Mouse (Mus musculus): ENCODE data around the gene Zranb2. TPM values are rescaled to one million over a fixed set of nuclear protein-coding genes. Genes with fewer than 3 reads are reported as not detected.

Gene Zranb2
- polyA plus RNA-seq, 1 experiment from 2014 or later: 103 TPM

DNA sequence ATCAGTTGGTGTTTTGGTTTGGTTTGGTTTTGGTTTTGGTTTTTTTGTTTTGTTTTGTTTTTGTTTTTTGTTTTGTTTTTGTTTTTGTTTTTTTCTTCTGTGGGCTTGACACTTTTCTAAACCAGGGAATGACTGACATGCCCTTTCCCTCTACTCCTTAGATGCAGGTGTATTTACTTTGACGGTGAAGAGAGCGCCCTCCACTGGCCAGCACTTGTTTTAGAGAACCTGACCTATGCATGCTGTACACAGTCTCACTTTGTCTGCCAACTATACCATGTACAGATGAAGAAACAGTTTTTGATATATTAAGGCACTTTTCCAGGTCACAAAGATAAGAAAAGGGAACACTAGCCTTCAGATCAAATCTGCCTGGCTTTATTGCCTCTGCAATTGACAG, 47.8 kb downstream of the Zranb2 start:
- Histone ChIP-seq H3K27ac (replicated peaks) (no peak overlapping the region), H3K4me1 (replicated peaks) (peaks cover 7% of the 10 kb centered on the region), H3K9ac (no peak overlapping the region), H3K4me2 (no peak overlapping the region), H3K9me3 (no peaks in the 10 kb centered on the region), H3K27me3 (no peaks in the 10 kb centered on the region), H3K36me3 (no peaks in the 10 kb centered on the region), H3K4me3 (no peak overlapping the region)
- WGBS: 13% methylated on average over 2 of the region's 2 CpGs
- no peak for ATAC-seq (ENCODE audit: low read depth)

- H3K9ac ChIP-seq: no peak overlapping the region
- no peak; the same call in 1 of the 2 replicates for ATAC-seq (ENCODE audit: low read depth)
These were observed 48.9 kb downstream of the Zranb2 start for GRCm38 (mm10) chr3:157582626-157583405.

DNA sequence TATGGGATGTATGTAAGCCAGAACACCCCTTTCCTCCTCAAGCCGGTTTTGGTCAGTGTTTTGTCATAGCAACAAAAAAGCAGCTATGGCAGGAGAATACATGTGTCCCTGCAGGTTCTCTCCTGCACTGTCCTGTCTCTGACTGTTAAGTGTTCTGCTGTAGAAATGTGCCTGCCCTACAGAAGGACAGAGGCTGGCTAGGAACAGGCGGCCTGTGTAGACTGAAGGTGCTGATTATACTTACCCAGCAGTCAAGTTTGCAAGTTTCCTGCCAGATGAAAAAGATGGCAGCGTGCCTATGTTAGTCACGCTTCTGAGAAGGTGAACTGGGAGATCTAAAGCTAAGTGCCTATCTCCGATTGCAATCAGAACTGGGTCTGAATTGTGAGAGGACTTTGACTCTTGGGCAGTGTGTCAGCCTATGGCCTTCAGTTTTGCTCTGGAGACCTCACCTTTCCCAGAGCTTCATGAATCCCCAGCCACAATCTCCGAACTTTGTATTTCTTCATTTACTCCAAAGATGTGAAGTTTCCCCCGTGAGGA, 63.9 kb downstream of the Zranb2 start:
- H3K27ac ChIP-seq (replicated peaks): no peak overlapping the region
- WGBS: 82% methylated on average over 7 of the region's 7 CpGs
- H3K27me3 ChIP-seq: no peaks in the 10 kb centered on the region

More at GRCm38 (mm10) chr3:157582626-157583405, 48.9 kb downstream of the Zranb2 start:
- WGBS: 45% methylated on average over 5 of the region's 5 CpGs
- peaks cover 7% of the 10 kb centered on the region for H3K4me1 ChIP-seq (replicated peaks)
- H3K9me3 ChIP-seq: no peaks in the 10 kb centered on the region
- H3K36me3 ChIP-seq: no peaks in the 10 kb centered on the region
- H3K27me3 ChIP-seq: no peaks in the 10 kb centered on the region
- no peak overlapping the region for H3K4me2 ChIP-seq
- no peak overlapping the region for H3K4me3 ChIP-seq
- H3K27ac ChIP-seq (replicated peaks): 0 out of 2 replicates have a peak overlapping the region, but pooled peaks have one; percentile 18

More for the DNA sequence above, 63.9 kb downstream of the Zranb2 start:
- no peaks in the 10 kb centered on the region for H3K36me3 ChIP-seq
- H3K4me1 ChIP-seq (replicated peaks): no peaks in the 10 kb centered on the region
- no peak overlapping the region for H3K9ac ChIP-seq
- no peak for ATAC-seq (ENCODE audit: low read depth)
- no peak overlapping the region for H3K4me3 ChIP-seq
- H3K4me2 ChIP-seq: no peak overlapping the region
- no peaks in the 10 kb centered on the region for H3K9me3 ChIP-seq

MicroRNA genes within 50 kb of the gene (microRNA counts, 519-probe panel; counts per million panel counts)
- microRNA mmu-miR-186: 1,172 counts per million, percentile 3 among the panel's probes with 10 or more counts

Small RNAs within 50 kb of the gene (microRNA-seq; reads per million reads assigned to microRNA genes)
- 382 reads per million, percentile 72 among the genes with 10 or more reads in this experiment for gene Mir186

Other genes with a start within 250 kb of the Zranb2 start
- 4.4 and 5.1 TPM in 2 replicates for gene Ptger3, start 32.7 kb downstream of the Zranb2 start, polyA plus RNA-seq (2015; fragmentation: Nextera tagmentation; extraction: Ambion mirVana)